Mouse (Mus musculus) T-helper 1 cell (primary cell): ENCODE results near the gene Amotl2.

ENCODE experiments used
- in situ Hi-C: fragments of 300-600 bp; cut with MboI, MseI; formaldehyde crosslinking; loops from one replicate; pipeline ENCODE4 v1.15.1; 2025; ENCODE audit warnings: high pct_unique_total_duplicates

The Amotl2 gene

GRCm38 (mm10) chr9:102718676-102719075 is 2.2 kb downstream of the Amotl2 start:
- in situ Hi-C loops = loop anchor here (5.0 kb wide), 1 partner anchor 64 kb away; no protein-coding TSS in a partner anchor

- in situ Hi-C loops = loop anchor here (5.0 kb wide), 1 partner anchor 63 kb away; no protein-coding TSS in a partner anchor
Measured at GRCm38 (mm10) chr9:102719085-102719484, 2.6 kb downstream of the Amotl2 start.

DNA sequence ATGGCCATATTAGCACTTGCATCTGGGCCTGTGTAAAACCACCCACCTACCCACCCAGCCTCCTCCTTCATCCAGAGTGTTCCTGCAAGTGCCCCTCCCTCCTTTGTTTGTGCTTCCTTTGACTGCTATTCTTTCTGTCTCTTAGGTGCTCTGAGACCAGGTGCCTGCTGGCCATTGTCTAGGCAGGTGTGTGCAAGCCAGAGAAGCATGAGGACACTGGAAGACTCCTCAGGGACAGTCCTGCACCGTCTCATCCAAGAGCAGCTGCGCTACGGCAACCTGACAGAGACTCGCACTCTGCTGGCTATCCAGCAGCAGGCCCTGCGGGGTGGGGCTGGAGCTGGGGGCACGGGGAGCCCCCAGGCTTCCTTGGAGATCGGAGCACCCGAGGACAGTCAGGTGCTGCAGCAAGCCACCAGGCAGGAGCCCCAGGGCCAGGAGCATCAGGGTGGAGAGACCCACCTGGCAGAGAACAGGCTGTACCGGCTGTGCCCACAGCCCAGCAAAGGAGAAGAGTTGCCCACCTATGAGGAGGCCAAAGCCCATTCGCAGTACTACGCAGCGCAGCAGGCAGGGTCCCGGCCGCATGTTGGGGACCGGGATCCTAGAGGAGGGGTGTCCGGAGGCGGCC is 3.6 kb downstream of the Amotl2 start:
- in situ Hi-C loops = loop anchor here (5.0 to 10.0 kb wide), 2 partner anchors 62 to 855 kb away; no protein-coding TSS in a partner anchor

- in situ Hi-C loops = loop anchor here (10.0 kb wide), 1 partner anchor 854 kb away; no protein-coding TSS in a partner anchor
Measured at GRCm38 (mm10) chr9:102720567-102721167, 4.2 kb downstream of the Amotl2 start.

DNA sequence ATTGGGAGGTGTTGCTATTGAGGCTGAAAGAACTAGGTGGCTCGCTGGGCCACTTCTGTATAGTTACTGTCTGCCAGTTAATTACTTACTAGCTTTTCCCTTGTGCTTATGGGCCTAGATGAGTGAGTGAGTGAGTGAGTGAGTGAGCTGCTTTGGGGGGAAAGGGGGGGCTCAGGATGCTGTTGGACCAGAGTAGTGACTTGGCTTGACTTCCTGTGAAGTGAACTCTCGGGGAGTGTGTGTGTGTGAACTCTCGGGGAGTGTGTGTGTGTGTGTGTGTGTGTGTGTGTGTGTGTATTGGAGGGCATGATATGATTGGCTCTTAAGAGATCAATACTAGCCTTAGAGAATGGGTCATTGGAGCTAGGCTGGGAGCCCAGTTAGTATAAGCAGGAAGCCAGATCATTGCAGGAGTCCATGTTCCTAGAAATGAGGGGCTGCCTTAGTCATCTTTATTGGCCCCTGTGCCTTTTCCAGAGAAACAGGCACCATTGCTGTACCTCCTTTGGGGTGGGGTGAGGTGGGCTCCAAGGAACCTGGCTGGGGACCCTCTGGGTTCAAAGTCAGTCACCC is 5.0 kb downstream of the Amotl2 start:
- in situ Hi-C loops = loop anchor here (10.0 kb wide), 1 partner anchor 853 kb away; no protein-coding TSS in a partner anchor

DNA sequence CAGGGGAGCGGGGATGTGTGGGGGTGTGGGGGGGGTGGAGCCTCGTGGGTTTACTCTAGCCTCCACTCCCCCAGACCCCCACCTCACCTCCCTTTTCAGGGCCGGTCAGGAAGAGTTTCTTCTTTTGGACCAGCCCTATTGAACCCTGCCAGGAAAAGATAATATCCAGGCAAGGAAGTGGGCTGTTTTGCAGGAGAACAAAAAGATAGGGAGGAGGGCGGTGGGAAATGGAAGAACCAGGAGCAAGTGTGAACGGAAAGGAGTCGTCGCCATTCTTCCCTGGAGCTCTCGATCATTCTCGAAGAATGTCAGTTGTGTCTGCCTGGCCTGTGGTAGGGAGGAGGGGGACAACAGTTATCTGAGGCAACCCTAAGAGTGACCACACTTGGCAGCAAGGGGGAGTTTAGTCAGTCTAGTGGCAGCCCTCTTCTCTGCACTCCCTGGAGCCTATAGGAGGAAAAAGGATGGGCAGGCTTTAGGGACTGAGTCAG is 5.6 kb downstream of the Amotl2 start:
- in situ Hi-C loops = loop anchor here (10.0 kb wide), 1 partner anchor 853 kb away; no protein-coding TSS in a partner anchor

DNA sequence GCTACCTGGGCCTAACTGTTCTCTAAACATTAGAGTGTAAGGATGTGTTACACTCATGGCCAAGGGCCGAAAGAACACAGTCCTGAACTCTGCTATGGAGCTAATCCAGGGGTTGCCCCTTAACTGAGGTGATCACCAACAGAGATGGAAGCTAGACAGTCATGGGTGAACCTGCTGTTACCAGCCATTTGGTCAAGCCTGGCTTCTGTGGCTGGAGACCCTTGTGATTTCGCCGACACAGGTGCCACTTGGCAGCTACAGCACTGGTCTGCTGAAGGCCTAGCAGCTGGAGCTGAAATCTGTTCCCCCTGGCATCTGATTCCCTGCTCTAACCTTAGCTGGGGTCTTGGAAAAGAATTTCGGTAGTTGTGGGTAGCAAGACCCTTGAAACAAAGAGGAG is 6.3 kb downstream of the Amotl2 start:
- in situ Hi-C loops = loop anchor here (10.0 kb wide), 1 partner anchor 852 kb away; no protein-coding TSS in a partner anchor

- in situ Hi-C loops = loop anchor here (10.0 kb wide), 1 partner anchor 852 kb away; no protein-coding TSS in a partner anchor
Measured at GRCm38 (mm10) chr9:102723241-102723709, 6.8 kb downstream of the Amotl2 start.

DNA sequence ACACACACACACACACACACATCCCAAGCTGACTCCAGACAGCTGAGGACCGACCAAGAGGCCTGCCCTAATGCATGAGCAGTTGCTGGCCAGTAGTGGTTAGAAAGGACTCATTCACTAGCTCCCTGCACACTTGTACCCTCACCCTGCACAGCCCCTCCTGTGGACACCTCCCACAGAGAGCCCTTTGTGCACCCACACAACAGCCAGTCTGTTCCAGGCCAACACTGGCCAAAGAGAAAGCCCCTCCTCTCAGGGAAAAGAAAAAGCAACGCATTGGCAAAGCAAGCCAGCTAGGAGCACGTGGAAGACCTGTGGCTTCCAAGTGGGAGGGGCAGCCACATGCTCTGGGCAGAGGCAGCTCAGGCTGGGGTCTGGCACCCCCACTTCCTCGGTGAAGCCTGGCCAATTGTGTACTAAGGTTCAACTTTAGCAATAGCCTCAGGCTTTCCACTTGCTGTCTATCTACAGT is 7.6 kb downstream of the Amotl2 start:
- in situ Hi-C loops = loop anchor here (10.0 kb wide), 1 partner anchor 851 kb away; no protein-coding TSS in a partner anchor

DNA sequence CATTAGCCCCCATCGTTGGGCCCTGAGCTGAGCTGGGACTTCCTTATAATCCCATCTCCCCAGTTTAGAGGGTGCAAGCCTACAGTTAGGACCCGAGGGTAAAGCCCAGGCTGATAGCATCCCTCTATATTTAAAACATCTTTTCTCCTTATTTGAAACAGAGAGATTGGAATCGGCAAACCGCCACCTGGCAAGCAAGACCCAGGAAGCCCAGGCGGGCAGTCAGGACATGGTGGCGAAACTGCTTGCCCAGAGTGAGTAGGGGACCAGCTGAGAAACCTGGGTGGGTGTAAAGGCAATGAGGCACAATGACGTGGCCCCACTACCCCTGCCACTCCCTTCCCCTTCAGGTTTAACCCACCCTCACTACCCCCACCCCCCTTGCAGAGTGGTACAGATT is 8.5 kb downstream of the Amotl2 start:
- in situ Hi-C loops = loop anchor here (10.0 kb wide), 1 partner anchor 850 kb away; no protein-coding TSS in a partner anchor

DNA sequence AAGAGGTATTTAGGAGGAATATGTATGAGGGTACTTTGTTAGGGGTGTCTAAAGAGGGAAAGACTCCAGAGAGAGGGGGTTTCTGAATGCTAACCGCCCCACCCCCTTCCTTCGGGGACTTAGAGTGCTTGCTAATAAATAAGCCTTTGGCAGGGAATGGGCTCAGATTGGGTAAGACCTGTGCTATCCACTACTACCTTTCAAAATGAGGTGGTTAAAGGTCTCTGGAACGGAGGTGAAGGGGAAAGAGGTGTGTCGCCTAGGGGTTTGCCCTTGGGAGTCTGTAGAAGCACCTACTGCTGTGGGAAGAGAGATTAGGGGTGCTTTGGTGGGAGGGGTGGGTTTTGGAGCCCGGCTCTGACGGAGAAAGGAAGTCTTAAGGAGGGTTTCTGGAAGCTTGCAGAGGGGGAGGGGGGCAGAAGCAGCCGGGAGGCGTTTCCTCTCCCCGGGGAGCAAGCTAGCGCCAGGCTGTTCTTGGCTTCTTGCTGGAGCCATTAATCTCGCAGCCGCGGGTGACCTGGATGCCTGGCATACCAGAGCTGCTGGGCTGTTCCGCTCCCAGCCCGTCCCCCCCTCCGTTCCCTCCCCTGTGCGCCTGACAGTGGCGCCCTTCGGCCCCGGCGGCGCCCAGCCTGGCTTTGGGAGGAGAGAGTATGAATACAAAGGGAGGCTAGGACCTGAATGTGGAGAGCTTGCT is 9.6 kb downstream of the Amotl2 start:
- in situ Hi-C loops = loop anchor here (10.0 kb wide), 1 partner anchor 849 kb away; no protein-coding TSS in a partner anchor

- in situ Hi-C loops = loop anchor here (10.0 kb wide), 1 partner anchor 848 kb away; no protein-coding TSS in a partner anchor
Measured at GRCm38 (mm10) chr9:102726811-102727210, 10.3 kb downstream of the Amotl2 start.

GRCm38 (mm10) chr9:102727662-102728468 is 11.4 kb downstream of the Amotl2 start:
- in situ Hi-C loops = loop anchor here (10.0 kb wide), 1 partner anchor 847 kb away; no protein-coding TSS in a partner anchor

- in situ Hi-C loops = loop anchor here (10.0 kb wide), 1 partner anchor 846 kb away; no protein-coding TSS in a partner anchor
Measured at GRCm38 (mm10) chr9:102728469-102728747, 11.9 kb downstream of the Amotl2 start.

- in situ Hi-C loops = loop anchor here (10.0 kb wide), 1 partner anchor 846 kb away; no protein-coding TSS in a partner anchor
Measured at GRCm38 (mm10) chr9:102729093-102729845, 12.8 kb downstream of the Amotl2 start.

DNA sequence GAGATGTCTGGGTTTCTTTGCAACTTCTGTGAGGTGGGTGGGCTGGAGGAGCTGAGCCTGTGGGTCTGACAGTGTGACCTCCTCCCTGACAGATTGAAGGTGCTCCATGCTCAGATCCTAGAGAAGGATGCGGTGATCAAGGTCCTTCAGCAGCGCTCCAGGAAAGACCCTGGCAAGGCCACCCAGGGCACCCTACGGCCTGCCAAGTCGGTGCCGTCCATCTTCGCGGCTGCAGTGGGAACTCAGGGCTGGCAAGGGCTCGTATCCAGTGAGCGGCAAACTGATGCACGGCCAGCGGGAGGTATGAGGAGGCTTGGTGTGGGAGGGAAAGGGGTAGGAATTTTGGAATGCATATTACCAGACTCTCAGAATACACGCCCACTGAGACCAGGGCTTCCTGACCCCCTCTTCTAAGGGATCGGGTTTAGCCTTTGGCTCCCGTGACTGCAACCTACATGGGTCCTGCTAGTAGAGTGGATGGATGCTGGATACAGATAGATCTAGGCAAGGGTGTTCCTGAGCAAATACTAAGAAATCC is 13.5 kb downstream of the Amotl2 start:
- in situ Hi-C loops = loop anchor here (10.0 kb wide), 1 partner anchor 845 kb away; no protein-coding TSS in a partner anchor

DNA sequence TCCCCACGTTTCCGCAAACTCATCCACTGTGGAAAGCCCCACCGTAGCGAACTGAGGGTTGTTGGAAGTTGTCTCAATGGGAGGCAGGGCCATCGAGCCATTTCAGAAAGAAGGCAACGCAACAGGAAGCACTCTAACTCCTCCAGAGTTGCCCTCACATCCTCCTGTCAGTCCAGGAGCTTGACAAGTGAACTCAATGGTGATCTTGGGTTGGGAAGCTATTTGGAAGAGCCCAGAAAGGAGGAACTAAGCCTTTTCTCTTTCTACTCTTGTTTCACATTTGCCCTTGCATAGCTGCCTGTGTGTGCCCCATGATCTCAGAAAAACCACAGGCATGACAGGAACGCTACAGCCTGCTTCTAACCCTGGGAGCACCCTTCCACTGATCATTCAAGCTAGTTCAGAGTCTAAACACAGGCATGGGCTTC is 14.6 kb downstream of the Amotl2 start:
- in situ Hi-C loops = no loop called here

- in situ Hi-C loops = no loop called here
Measured at GRCm38 (mm10) chr9:102731574-102732175, 15.2 kb downstream of the Amotl2 start.
